Mouse (Mus musculus) liver, embryonic 13.5 days (tissue): ENCODE measurements around the gene Tmem230. TPM values are rescaled to one million over a fixed set of nuclear protein-coding genes. Genes with fewer than 3 reads are reported as not detected.

Experiments
- ATAC-seq: fragments of 200-750 bp; cut with Nextera tagmentation; 2 replicates; pipeline ENCODE4 v1.8.0; 2017; ENCODE audit warnings: low read depth, mild to moderate bottlenecking, moderate number of reproducible peaks, moderate library complexity
- DNase-seq: peaks from one replicate; pipeline ENCODE4 v3.0.0; 2022
- H3K27ac ChIP-seq: fragments of 300-500 bp; sonication (generic); 2 replicates; pipeline ENCODE4 v1.5.1; 2015; ENCODE audit warnings: moderate library complexity, mild to moderate bottlenecking, inconsistent platforms
- H3K27me3 ChIP-seq: fragments of 300-500 bp; sonication (generic); 2 replicates; pipeline ENCODE4 v1.6.1; 2015; ENCODE audit warnings: mild to moderate bottlenecking, inconsistent platforms
- H3K36me3 ChIP-seq: fragments of 300-500 bp; sonication (generic); 2 replicates; pipeline ENCODE4 v1.6.1; 2015; ENCODE audit warnings: mild to moderate bottlenecking, inconsistent platforms
- H3K4me1 ChIP-seq: fragments of 300-500 bp; sonication (generic); replicated peaks from 2 replicates; pipeline ENCODE4 v1.6.1; 2015; ENCODE audit warnings: inconsistent platforms
- H3K4me2 ChIP-seq: fragments of 300-500 bp; sonication (generic); 2 replicates; pipeline ENCODE4 v1.6.1; 2015; ENCODE audit warnings: inconsistent platforms, mild to moderate bottlenecking, moderate library complexity
- H3K4me3 ChIP-seq: fragments of 300-500 bp; sonication (generic); replicated peaks from 2 replicates; pipeline ENCODE4 v1.5.1; 2015; ENCODE audit warnings: mild to moderate bottlenecking, inconsistent platforms
- H3K9ac ChIP-seq: fragments of 300-500 bp; sonication (generic); 2 replicates; pipeline ENCODE4 v1.6.1; 2015; ENCODE audit warnings: mild to moderate bottlenecking, inconsistent platforms
- H3K9me3 ChIP-seq: fragments of 300-500 bp; sonication (generic); replicated peaks from 2 replicates; pipeline ENCODE4 v1.6.1; 2016; ENCODE audit warnings: inconsistent platforms
- WGBS: fragments of 180-500 bp; shearing (Covaris S2); methylation state at CpG from one replicate; pipeline ENCODE4 v1.1.7; 2015; ENCODE audit not compliant: insufficient replicate concordance; 5-methylcytosine and 5-hydroxymethylcytosine counted together
- polyA plus RNA-seq: library from polyadenylated mRNA; unstranded; fragments of >200 nt; fragmentation: Nextera tagmentation; extraction: Ambion mirVana; gene quantifications from 2 replicates; pipeline ENCODE4 v1.2.1, GENCODE M21; 2015

Tmem230 gene
- polyA plus RNA-seq, 1 experiment from 2014 or later: 17.5 TPM

DNA sequence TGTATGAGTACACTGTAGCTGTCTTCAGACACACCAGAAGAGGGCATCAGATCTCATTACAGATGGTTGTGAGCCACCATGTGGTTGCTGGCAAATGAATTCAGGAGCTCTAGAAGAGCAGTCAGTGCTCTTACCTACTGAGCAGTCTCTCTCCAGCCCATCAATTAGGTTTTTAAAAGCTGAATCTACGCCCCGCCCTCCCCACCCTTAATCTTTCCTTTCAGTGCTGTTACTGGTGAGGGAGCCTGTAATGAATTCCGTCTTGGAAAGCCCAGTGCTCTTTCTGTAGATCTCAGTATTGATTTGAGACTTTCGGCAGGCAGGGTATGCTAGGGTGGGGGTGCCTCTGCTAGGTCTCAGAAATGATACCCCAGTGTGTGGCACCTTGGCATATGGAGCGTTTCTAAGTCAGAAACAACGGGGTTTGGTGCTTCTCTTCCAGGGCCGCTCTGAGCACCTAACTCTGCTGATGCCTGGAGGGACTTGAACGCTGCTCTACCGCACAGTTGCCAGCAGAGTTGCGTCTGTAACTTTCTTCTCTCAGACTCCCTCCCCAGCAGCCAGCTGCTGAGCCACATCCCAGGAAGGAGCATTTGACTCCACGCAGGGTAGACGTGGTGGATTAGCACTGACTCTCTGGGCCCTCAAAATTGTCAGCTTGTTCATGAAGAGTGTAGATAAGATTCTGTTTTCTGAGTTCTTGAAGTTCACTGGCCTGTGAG, 35.0 kb upstream of the Tmem230 start:
- no peaks in the 10 kb centered on the region for H3K27me3 ChIP-seq
- DNase-seq (no peak), ATAC-seq (peak; percentile 43)
- H3K4me3 ChIP-seq: no peak overlapping the region
- H3K36me3 ChIP-seq: 0 out of 2 replicates have a peak, but pooled peaks cover 3% of the 10 kb centered on the region
- 39% methylated on average over 12 of the region's 12 CpGs for WGBS
- H3K27ac ChIP-seq: peak overlapping the region; percentile 41; the same call in 1 of the 2 replicates
- no peak overlapping the region for H3K4me2 ChIP-seq
- H3K9me3 ChIP-seq: no peaks in the 10 kb centered on the region
- no peak overlapping the region for H3K9ac ChIP-seq
- H3K4me1 ChIP-seq: peaks cover 61% of the 10 kb centered on the region

DNA sequence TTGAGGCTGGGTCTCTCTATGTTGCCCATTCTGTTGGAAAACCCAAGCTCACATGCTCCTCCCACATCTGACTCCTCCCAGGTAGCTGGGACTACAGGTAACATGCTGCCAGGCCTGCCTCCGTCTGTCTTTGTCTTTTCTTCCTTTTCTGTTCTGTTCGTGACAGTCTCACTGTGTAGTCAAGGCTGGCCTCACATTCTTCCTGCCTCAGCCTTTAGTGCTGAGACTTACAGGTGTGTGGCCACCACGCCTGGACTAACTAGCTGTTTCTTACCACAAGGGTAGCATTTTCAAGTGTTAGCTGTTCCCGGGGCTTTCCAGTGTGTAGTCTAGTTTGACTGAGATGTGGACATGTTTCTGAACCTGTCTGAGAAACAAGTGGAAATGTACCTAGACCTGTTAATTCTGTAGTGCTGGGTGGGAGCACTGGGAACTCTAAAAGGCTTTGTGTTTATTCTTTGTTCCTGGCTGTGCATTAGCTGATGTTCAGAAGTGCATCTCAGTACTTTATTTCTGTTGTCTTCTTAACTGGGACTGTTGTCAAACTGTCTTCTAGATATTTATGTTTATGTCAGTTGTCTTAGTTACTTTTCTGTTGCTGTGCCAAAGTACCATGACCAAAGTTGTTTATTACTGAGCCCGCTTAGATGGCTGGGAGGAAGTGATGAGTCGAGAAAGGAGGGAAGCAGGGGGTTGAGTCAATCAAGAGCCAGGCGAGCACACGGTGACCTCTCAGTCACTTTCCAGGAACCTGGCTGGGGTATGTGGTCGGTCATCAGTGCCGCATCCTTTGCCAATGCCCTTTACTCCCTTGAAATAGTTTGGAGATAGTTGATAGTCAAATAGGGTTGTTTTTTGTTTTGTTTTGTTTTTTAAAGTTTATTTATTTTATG, 34.2 kb upstream of the Tmem230 start:
- no peak overlapping the region for H3K4me2 ChIP-seq
- H3K9ac ChIP-seq: no peak overlapping the region
- no peak for DNase-seq
- H3K9me3 ChIP-seq: no peaks in the 10 kb centered on the region
- no peak overlapping the region for H3K27ac ChIP-seq
- peaks cover 61% of the 10 kb centered on the region for H3K4me1 ChIP-seq
- 0 out of 2 replicates have a peak, but pooled peaks cover 3% of the 10 kb centered on the region for H3K36me3 ChIP-seq
- 41% methylated on average over 10 of the region's 10 CpGs for WGBS
- H3K27me3 ChIP-seq: no peaks in the 10 kb centered on the region
- no peak for ATAC-seq
- no peak overlapping the region for H3K4me3 ChIP-seq

DNA sequence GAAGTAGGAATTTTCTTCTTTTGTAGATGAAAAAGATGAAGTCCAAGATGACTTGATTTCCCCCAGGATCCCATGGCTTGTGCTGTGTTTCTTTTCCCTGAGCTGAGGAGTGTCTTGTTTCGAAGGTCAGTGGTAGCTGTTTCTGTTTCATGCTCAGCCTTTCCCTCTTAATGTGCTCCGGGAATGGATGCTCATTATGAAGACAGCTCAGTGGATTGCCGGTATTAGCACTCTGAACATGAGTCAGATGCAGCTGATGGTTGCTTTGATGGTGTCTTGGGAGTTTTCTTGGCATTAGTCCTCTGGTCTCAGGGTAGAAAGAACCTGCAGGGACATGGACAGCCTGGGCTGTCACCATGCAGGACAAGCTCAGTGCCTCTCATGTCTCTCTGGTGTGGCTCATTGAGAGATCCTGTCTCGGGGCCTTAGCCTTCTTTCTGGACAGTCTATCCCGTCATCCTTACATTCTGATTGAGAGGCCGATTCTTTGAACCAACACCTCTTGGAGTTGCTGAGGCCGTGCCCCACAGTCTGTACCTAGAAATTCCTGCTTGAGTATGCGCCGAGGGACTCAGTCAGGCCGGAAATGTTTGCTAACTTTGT, 33.0 kb upstream of the Tmem230 start:
- Histone ChIP-seq H3K9ac (no peak overlapping the region), H3K9me3 (no peaks in the 10 kb centered on the region), H3K36me3 (peaks cover 3% of the 10 kb centered on the region; the same call in 1 of the 2 replicates), H3K4me1 (peaks cover 67% of the 10 kb centered on the region), H3K27ac (no peak overlapping the region), H3K4me2 (no peak overlapping the region), H3K27me3 (no peaks in the 10 kb centered on the region), H3K4me3 (no peak overlapping the region)
- 77% methylated on average over 10 of the region's 10 CpGs for WGBS
- no peak for ATAC-seq
- no peak for DNase-seq

DNA sequence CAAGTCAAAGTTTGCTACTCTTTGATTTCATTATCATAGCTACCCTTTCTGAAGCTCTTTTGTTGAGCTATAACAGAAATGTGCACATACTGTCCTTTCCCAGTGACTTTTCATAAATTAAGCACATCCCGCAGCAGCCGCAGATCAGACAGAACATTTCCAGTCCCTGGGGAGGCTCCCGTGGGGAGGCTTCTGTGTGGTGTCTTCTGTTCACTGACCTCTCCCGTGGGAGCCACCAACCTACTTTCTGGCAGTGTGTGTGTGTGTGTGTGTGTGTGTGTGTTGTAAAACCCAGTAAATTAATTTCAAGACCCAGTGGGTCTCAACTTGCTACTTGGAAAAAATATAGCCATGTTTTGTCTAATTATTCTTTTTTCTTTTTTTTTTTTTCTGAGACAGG, 32.4 kb upstream of the Tmem230 start:
- Histone ChIP-seq H3K36me3 (no peaks in the 10 kb centered on the region; the same call in 1 of the 2 replicates), H3K4me2 (no peak overlapping the region), H3K4me1 (peaks cover 61% of the 10 kb centered on the region), H3K27me3 (no peaks in the 10 kb centered on the region), H3K4me3 (no peak overlapping the region), H3K9me3 (no peaks in the 10 kb centered on the region), H3K27ac (no peak overlapping the region), H3K9ac (no peak overlapping the region)
- ATAC-seq: no peak
- 66% methylated on average over 4 of the region's 4 CpGs for WGBS
- DNase-seq: no peak

DNA sequence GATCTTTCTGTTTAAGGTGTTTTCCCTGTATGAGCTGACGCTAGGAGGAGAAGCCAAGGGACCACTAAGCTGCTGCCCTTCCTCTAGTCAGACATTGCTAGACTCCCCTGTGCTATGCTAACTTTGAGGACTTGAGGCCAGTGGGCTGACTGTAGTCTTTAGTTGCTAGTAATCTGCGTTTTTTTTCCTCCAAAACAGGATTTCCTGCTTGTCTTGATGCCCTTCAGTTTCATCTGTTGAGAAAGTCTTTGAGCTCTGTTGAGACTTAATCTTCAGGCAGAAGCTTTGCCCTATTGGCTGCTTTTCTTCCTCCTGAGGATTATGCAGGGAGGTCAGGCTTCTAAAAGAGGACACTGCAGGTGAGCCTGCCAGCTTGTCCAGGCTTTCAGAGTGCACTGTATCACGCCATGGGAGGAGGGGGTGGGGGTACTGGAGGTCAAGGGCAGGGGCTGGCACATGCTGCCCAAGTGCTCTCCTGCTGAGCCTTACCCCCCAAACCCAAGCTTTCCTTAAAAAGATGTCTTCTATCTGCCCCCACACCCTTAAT, 31.8 kb upstream of the Tmem230 start:
- H3K9ac ChIP-seq: no peak overlapping the region
- H3K27me3 ChIP-seq: no peaks in the 10 kb centered on the region
- WGBS: 45% methylated on average over 3 of the region's 3 CpGs
- no peaks in the 10 kb centered on the region; the same call in 1 of the 2 replicates for H3K36me3 ChIP-seq
- no peak overlapping the region for H3K4me3 ChIP-seq
- H3K9me3 ChIP-seq: no peaks in the 10 kb centered on the region
- DNase-seq (no peak), ATAC-seq (no peak)
- H3K27ac ChIP-seq: no peak overlapping the region
- peaks cover 56% of the 10 kb centered on the region for H3K4me1 ChIP-seq
- no peak overlapping the region for H3K4me2 ChIP-seq

DNA sequence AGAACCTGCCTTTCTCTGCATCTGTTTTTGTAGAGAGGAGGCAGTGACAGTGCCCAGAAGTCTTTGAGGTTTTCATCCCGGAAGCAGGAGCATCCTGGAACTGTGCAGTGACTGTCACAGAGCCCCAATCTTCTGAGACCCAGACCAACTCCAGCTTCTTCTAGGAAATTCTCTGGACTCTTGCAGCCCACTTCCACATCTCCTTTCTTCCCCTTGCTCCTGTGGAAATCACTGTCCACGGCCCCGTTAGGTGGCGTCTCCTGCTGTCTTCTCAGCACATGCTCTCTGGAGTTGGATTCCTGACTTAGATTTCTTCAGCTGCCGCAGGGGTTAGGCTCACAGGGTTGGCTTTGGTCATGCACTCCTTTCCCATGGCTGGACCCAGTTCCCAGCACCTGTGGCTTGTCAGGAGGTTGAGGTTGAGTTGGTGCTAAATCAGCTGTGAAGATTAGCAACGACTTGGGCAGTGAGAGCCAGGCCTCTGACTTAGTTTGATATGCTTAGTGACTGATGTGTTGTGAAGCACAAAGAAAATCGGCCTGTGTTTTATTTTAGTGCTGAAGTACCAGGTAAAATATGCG, 30.8 kb upstream of the Tmem230 start:
- no peak overlapping the region for H3K4me3 ChIP-seq
- no peak for DNase-seq
- H3K27me3 ChIP-seq: no peaks in the 10 kb centered on the region
- H3K27ac ChIP-seq: no peak overlapping the region
- ATAC-seq: no peak
- no peaks in the 10 kb centered on the region for H3K9me3 ChIP-seq
- peaks cover 46% of the 10 kb centered on the region for H3K4me1 ChIP-seq
- no peak overlapping the region for H3K9ac ChIP-seq
- WGBS: 61% methylated on average over 8 of the region's 8 CpGs
- no peak overlapping the region for H3K4me2 ChIP-seq
- H3K36me3 ChIP-seq: no peaks in the 10 kb centered on the region; the same call in 1 of the 2 replicates

DNA sequence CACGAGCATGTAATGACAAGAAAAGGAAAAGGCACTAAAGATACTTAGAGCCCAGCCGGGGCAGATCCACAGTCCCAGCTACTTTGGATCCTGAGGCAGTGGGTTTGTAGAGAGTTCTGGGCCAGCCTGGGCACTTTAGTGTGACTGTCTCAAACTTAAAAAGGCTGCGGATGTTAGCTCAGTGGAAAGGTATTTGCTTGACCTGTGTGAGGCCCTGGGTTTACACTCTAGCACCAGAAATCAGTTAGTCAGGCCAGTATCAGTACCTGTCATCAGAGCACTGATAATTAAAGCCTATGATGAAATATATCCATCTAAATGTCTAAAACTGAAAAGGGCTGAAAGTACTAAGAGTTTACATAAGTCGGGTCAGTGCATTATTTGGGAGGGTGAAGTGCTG, 28.6 kb upstream of the Tmem230 start:
- Histone ChIP-seq H3K4me1 (peaks cover 28% of the 10 kb centered on the region), H3K4me3 (no peak overlapping the region), H3K27me3 (no peaks in the 10 kb centered on the region), H3K4me2 (no peak overlapping the region), H3K9me3 (no peaks in the 10 kb centered on the region), H3K9ac (no peak overlapping the region), H3K36me3 (no peaks in the 10 kb centered on the region; the same call in 1 of the 2 replicates), H3K27ac (no peak overlapping the region)
- DNase-seq (no peak), ATAC-seq (no peak)
- 64% methylated on average over 4 of the region's 4 CpGs for WGBS

DNA sequence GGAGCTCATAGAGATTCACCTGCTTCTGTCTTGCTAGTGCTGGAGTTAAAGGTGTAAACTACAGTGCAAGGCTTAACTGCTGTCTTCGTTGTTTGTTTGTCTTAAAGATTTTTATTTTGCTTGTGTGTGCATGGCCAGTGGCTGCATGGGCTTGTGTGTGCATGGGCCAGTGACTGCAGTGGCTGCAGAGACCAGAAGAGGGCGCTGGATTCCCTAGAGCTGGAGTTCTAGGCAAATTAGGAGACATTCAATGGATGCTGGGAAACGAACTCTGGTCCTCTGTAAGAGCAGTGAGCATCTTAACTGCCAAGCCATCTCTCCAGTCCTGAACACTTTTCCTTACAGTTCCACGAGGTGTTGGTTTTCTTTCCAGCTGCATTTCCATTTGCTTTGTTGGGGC, 27.9 kb upstream of the Tmem230 start:
- 69% methylated on average over 4 of the region's 4 CpGs for WGBS
- no peaks in the 10 kb centered on the region for H3K9me3 ChIP-seq
- ATAC-seq (no peak), DNase-seq (no peak)
- H3K4me3 ChIP-seq: no peak overlapping the region
- no peak overlapping the region for H3K4me2 ChIP-seq
- no peak overlapping the region for H3K9ac ChIP-seq
- no peaks in the 10 kb centered on the region; the same call in 1 of the 2 replicates for H3K36me3 ChIP-seq
- H3K4me1 ChIP-seq: peaks cover 35% of the 10 kb centered on the region
- no peaks in the 10 kb centered on the region for H3K27me3 ChIP-seq
- H3K27ac ChIP-seq: no peak overlapping the region

DNA sequence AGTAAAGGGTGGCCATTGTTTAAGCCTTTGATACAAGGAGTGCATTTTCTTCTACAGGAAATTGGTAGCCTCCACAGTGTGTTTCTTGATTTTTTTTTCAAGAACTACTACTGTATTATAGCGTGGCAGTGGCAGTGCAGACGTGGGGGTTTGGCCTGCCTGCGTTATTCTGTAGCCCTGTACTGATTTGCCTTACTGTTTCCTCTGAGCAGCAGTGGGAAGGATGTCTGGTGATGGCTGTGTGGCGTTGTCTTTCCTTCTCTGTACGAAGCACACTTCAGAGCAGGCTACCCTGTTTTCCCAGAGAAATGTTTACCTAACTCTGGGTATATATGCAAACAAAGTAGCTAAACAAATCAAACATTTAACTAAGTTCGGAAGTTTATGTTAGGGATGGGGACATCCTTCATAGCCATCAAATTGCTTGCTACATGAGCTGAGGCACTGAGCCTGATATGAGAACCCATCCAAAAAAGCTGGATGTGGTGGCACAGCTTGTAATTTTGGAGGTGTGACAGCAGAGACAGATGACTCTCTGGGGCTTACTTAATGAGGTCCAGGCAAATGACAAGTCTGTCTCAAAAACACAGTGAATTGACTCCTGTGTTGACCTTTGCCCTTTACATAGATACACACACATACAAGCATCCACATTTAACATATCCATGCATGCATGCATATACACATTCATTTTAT, 25.2 kb upstream of the Tmem230 start:
- H3K4me1 ChIP-seq: peaks cover 37% of the 10 kb centered on the region
- no peak for ATAC-seq
- 50% methylated on average over 6 of the region's 6 CpGs for WGBS

DNA sequence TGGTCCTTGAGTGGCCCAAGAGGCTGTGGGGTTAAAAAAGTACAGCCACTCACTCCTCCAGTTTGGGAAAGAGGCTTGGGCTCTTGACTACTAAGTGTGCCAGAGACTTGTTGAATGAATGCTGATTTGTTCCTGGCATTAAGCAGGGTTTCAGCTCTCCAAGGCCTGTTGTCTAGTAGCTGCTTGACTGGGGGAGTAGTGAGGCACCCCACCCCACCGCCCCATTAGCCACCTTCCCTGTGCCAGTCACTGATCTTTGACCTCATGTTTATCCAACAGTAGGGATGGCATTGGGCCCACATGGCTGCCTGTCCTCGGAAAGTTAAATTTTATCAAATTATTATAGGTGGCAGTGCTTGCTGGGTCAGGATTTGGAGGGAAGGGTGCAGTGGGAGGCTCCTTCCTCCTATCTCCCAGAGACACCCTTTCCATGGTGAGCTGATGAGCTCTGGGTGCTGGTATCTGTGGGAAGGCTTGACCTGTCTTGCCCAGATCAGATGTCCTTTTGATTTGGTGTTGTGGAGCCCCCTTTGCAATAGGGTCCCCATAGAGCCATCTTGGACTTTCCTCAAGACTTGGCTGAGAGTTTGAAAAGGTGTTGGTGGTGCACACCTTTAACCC, 22.8 kb upstream of the Tmem230 start:
- ATAC-seq (peak; percentile 69), DNase-seq (peak; percentile 57)
- Histone ChIP-seq H3K4me2 (no peak overlapping the region), H3K4me1 (peaks cover 38% of the 10 kb centered on the region), H3K9me3 (no peaks in the 10 kb centered on the region), H3K27ac (no peak overlapping the region), H3K27me3 (no peaks in the 10 kb centered on the region), H3K4me3 (no peak overlapping the region), H3K9ac (no peak overlapping the region), H3K36me3 (no peaks in the 10 kb centered on the region; the same call in 1 of the 2 replicates)
- 50% methylated on average over 2 of the region's 2 CpGs for WGBS

More for the DNA sequence above, 25.2 kb upstream of the Tmem230 start:
- no peak overlapping the region for H3K9ac ChIP-seq
- no peak overlapping the region for H3K4me3 ChIP-seq
- H3K9me3 ChIP-seq: no peaks in the 10 kb centered on the region
- H3K4me2 ChIP-seq: no peak overlapping the region
- H3K27ac ChIP-seq: no peak overlapping the region
- H3K27me3 ChIP-seq: no peaks in the 10 kb centered on the region
- no peaks in the 10 kb centered on the region; the same call in 1 of the 2 replicates for H3K36me3 ChIP-seq
- no peak for DNase-seq
